Mouse (Mus musculus) liver, embryonic 14.5 days (tissue): ENCODE data around the gene Dnajb8.

Source experiments
- CTCF ChIP-seq: IDR thresholded peaks from 2 replicates; pipeline ENCODE4 v1.5.1; 2016; ENCODE audit warnings: antibody characterized with exemption, low read depth, control low read depth
- EP300 ChIP-seq: IDR thresholded peaks from 2 replicates; pipeline ENCODE4 v1.6.1; 2016; ENCODE audit warnings: antibody characterized with exemption, low read depth

- no peak for TF ChIP-seq CTCF
- no peak for TF ChIP-seq EP300
Observed at GRCm38 (mm10) chr6:88201926-88202700, 20.0 kb upstream of the Dnajb8 start.
